Mouse (Mus musculus): ENCODE results near the gene Cntd1. TPM values are rescaled to one million over a fixed set of nuclear protein-coding genes. Genes with fewer than 3 reads are reported as not detected.

The Cntd1 gene
- total RNA-seq, 2 experiments from 2014 or later = 0.32 to 0.39 TPM

DNA sequence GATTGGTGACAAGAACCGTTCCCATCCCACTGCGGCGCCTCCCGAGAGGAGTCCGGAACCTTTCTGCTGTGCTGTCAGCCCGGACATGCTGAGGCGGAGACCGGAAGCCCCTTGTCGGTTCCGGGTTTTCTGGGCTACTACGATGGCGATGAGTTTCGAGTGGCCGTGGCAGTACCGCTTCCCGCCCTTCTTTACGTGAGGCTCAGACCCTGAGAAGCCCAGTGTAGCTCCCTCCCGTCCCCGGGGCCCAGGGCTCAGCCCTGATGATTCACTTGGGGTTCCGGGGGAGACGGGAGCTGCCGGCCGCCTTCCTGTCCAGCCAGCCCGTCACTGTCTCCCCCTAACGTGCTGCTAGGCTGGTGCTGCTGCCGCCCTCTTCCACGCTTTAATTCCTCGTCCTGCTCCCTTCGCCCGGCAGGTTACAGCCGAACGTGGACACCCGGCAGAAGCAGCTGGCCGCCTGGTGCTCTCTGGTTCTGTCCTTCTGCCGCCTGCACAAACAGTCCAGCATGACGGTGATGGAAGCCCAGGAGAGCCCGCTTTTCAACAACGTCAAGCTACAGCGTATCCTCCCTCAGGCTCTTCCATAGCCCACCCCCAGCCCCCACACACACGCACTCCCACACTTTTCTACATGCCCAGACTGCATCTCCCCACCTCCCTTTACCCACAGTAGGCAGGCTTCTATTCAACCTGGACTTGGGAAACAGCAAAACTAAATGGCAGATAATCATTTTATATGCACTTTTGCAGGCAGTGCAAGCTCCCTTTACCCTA, 25.0 kb upstream of the Cntd1 start, which contains the start of gene Vps25:
Gene Vps25 (plus strand): TSS at position 95 of the 777 bp plus-strand sequence.
- DNase-seq (ENCODE audit: low spot score in 2 of 2) = peak; percentile 70 to 84

DNA sequence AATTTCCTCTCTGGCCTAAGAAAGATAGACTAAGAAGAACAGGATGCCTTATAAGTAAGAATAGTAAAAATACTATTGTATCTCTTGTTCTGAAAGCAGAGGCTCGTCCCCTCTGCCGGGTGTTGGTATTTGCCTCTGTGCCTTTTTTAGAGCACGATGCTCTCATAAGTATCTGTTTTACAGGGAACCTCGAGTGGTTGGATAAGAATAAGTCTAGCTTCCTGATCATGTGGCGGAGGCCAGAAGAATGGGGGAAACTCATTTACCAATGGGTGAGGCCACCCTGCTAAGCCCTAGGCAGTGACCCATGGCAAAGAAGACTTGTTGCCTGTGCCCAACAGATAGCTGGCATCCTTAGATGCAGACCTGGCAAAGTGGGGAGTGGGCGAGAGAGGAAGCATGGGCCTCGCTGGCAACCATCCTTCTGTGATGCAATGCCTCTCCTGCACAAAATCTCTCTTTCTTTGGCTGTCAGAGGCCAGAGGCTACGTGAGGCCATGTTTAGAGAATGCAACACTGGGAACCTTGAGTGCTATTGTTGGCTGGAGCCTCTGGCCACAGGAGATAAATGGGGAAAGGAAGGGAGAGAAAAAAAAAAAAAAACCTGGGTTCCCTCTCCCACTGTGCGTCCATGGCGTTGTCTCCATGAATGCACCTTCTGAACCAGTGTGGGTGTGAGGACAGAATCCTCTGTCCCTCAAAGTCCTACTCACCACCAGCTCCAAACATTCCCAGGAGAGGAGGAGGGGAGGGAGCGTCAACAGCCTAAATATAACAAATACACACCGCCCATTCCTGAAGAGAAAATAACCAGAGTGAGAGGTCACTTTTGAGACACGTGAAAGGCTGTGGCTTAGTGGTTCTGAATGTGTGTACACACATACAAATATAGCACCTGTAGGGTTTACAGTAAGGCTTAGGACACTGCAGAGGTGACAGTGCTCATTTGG, 22.7 kb upstream of the Cntd1 start:
- DNase-seq (ENCODE audit: low spot score in 2 of 2) = no peak

GRCm38 (mm10) chr11:101259261-101259712, 19.5 kb upstream of the Cntd1 start:
- DNase-seq (ENCODE audit: low spot score in 2 of 2) = peak in 1 of 2 experiments; percentile 12

GRCm38 (mm10) chr11:101259948-101260825, 18.6 kb upstream of the Cntd1 start, which contains the start of gene Wnk4:
Wnk4 (plus strand) TSS chr11:101260567.
- DNase-seq (ENCODE audit: low spot score in 2 of 2) = peak; percentile 47 to 60

- peak in 1 of 2 experiments; percentile 22 for DNase-seq (ENCODE audit: low spot score in 2 of 2)
Observed at GRCm38 (mm10) chr11:101260826-101261380, 17.9 kb upstream of the Cntd1 start.

- peak in 1 of 2 experiments; percentile 13 for DNase-seq (ENCODE audit: low spot score in 2 of 2)
Observed at GRCm38 (mm10) chr11:101262272-101262967, 16.4 kb upstream of the Cntd1 start.

DNA sequence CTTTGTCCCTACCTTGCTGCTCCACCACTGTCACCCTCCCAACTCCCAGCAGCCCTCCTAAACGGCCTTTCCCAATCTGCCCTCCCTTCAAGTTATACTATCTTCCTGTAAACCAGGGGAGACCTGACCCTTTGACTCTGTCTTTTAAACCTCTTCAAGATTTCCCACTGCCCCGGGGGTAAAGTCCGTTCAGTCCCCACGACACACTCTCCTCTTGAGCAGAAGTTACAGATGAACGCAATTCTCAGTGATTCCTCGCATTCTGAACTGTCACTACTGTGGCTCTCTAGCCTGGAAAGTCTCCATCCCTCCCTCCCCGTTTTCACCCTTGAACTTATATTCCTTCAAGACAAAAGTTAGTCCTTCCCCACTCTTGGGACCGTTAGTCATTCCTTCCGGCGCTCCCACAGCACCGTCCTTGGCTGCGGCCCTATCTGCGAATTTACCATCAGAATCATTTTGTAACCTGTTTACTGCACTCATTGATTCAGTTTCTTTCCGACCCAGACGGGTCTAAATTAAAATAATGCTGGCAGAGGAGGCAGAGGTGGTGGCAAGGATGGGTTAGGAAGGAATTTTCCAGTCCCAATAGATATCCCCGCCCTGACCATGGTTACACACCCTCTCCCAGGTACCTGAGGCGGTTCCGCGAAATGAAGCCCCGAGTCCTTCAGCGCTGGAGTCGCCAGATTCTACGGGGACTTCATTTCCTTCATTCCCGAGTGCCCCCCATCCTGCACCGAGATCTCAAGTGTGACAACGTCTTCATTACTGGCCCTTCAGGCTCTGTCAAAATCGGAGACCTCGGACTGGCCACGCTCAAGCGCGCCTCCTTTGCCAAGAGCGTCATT, 15.4 kb upstream of the Cntd1 start:
- DNase-seq (ENCODE audit: low spot score in 2 of 2) = no peak

DNA sequence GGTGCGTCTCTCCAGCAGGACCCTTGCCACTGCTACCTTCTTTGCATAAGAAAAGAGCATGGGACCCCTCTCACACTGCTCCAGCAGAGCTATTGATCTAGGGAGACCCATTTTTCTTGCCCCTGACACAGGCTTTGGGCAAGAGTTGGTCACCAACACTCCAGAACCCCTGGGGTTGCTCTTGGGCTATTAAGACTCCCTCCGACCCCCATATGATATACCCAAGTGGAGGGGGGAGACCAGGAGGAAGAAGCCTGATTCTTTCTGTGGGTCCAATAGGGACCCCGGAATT, 14.9 kb upstream of the Cntd1 start:
- no peak for DNase-seq (ENCODE audit: low spot score in 2 of 2)

DNA sequence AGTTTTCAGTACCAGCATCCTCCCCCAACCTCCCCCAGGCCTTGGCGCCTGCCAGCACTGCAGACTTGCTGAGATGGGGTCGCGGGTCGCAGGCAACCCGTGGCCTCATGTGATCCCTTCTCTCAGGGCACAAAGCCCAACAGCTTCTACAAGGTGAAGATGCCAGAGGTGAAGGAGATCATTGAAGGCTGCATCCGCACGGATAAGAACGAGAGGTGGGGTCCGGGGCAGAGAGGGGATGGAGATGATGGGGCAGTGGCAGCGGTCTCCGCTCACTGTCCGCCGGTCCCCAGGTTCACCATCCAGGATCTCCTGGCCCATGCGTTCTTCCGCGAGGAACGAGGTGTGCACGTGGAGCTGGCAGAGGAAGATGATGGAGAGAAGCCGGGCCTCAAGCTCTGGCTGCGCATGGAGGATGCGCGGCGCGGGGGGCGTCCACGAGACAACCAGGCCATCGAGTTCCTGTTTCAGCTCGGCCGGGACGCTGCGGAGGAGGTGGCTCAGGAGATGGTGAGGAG, 13.8 kb upstream of the Cntd1 start:
- DNase-seq (ENCODE audit: low spot score in 2 of 2) = peak in 1 of 2 experiments; percentile 9

- DNase-seq (ENCODE audit: low spot score in 2 of 2) = no peak
Observed at GRCm38 (mm10) chr11:101265906-101266305, 12.9 kb upstream of the Cntd1 start.

- no peak for DNase-seq (ENCODE audit: low spot score in 2 of 2)
Observed at GRCm38 (mm10) chr11:101269577-101270116, 9.2 kb upstream of the Cntd1 start.

GRCm38 (mm10) chr11:101272446-101272845, 6.4 kb upstream of the Cntd1 start:
- no peak for DNase-seq (ENCODE audit: low spot score in 2 of 2)

- no peak for DNase-seq (ENCODE audit: low spot score in 2 of 2)
Observed at GRCm38 (mm10) chr11:101275309-101275708, 3.5 kb upstream of the Cntd1 start.

DNA sequence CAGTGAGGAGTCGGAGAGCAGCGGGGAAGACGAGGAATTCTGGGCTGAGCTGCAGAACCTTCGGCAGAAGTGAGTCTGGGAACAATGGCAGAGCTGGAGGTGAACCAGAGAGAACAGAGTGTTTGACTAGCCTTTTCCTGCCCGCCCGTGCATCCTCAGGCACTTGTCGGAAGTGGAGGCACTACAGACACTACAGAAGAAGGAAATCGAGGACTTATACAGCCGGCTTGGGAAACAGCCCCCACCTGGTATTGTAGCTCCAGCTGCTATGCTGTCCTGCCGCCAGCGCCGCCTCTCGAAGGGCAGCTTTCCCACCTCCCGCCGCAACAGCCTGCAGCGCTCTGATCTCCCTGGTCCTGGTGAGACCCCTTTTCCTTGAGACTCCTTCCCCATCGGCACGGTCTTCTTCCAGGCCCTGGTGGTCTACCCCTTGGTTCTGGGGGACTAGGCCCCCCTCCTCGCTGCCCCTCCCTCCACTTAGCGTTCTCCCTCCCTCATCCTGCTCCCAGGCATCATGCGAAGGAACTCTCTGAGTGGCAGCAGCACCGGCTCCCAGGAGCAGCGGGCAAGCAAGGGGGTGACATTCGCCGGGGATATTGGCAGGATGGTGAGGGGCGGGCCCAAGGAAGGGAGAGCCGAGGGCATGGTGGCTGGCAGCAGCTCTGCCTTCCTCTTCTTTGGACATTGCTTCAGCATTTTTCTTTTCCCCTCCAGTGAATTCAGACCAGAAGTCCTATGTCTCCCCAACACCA, 2.3 kb upstream of the Cntd1 start:
- DNase-seq (ENCODE audit: low spot score in 2 of 2) = no peak

- no peak for DNase-seq (ENCODE audit: low spot score in 2 of 2)
Observed at GRCm38 (mm10) chr11:101277381-101278222, 1.2 kb upstream of the Cntd1 start.

- DNase-seq (ENCODE audit: low spot score in 2 of 2) = no peak
Observed at GRCm38 (mm10) chr11:101279193-101279569, 369 bp downstream of the Cntd1 start.

- DNase-seq (ENCODE audit: low spot score in 2 of 2) = no peak
Observed at GRCm38 (mm10) chr11:101280837-101281236, 2.0 kb downstream of the Cntd1 start.
